Comparison of ENCODE assay signal across 19 mouse cellular contexts in genomic region chr2:74692808-74693431, GRCm38 (mm10). TPM values are rescaled to one million over a fixed set of nuclear protein-coding genes. Genes with fewer than 3 reads are reported as not detected.
DNase-seq lines count a peak whose midpoint lies in the region; ATAC-seq and TF ChIP-seq lines count a peak whose summit lies in the region.
"Had no signal": no experiment of that assay in that cellular context is flagged by ENCODE, and none has a peak within 500 bp of the region (broad histone marks: within the 10 kb centered on the region; RNA-seq: fewer than 3 reads in every experiment).

No protein-coding gene starts in this region.

- ATAC-seq in limb, embryonic 15.5 days (ENCODE audit: insufficient number of reproducible peaks, low FRiP score, low TSS enrichment, low read depth): no peak
- ATAC-seq: inflammation-experienced regulatory T-cells, adult 6 months had no signal

- peak overlapping the region; percentile 49; the same call in 1 of the 2 replicates for H3K4me3 ChIP-seq in heart, embryonic 10.5 days
- peak overlapping the region; percentile 69 for H3K4me3 ChIP-seq in testis, adult 2 months (ENCODE audit: control insufficient read depth, low read depth, low read length)
- peak overlapping the region; percentile 44 for H3K4me3 ChIP-seq in limb, embryonic 15.5 days

- H3K4me2 ChIP-seq in limb, embryonic 15.5 days: peak overlapping the region; percentile 62

- peaks cover 16% of the 10 kb centered on the region for H3K4me1 ChIP-seq in heart, embryonic 10.5 days
- H3K4me1 ChIP-seq in testis, adult 2 months (ENCODE audit: control insufficient read depth, insufficient read depth, low read length): peaks cover 10% of the 10 kb centered on the region
- H3K4me1 ChIP-seq in limb, embryonic 15.5 days: peaks cover 41% of the 10 kb centered on the region

- no peak overlapping the region for H3K27ac ChIP-seq in heart, embryonic 10.5 days
- H3K27ac ChIP-seq in testis, adult 2 months (ENCODE audit: control insufficient read depth, insufficient read depth, low read depth, low read length): peak overlapping the region; percentile 78
- peak overlapping the region; percentile 86 for H3K27ac ChIP-seq in limb, embryonic 15.5 days

- no peak for TF ChIP-seq POLR2A in testis, adult 2 months (IDR thresholded peaks at IDR 0.05; ENCODE audit: control insufficient read depth, low read depth, low read length)

- H3K36me3 ChIP-seq in heart, embryonic 10.5 days: no peaks in the 10 kb centered on the region
- H3K36me3 ChIP-seq in testis, adult 2 months (ENCODE audit: control insufficient read depth, insufficient read depth, low read length): no peaks in the 10 kb centered on the region
- H3K36me3 ChIP-seq in limb, embryonic 15.5 days: no peaks in the 10 kb centered on the region; the same call in 1 of the 2 replicates

- H3K9ac ChIP-seq in limb, embryonic 15.5 days: peak overlapping the region; percentile 52

- no peak for DNase-seq in heart, embryonic 10.5 days (ENCODE audit: low spot score)
- DNase-seq in heart, postnatal 4 days: no peak
- DNase-seq in testis, postnatal 10 days (ENCODE audit: low spot score): no peak
- no peak for DNase-seq in layer of hippocampus, adult 9-11 months
- no peak for DNase-seq in right cerebral cortex, adult 18-20 months
- DNase-seq in ovary, adult 18-20 months (ENCODE audit: low spot score): no peak
- DNase-seq: adrenal gland, adult 8-10 months; cerebellum, adult 9-10 months; heart, adult 18-20 months; heart, postnatal 14 days; left cerebral cortex, postnatal 4 days; lung, adult 18-20 months; right cerebral cortex, postnatal 4 days; thymus, postnatal 4 days had no signal

- WGBS in heart, embryonic 10.5 days: 1% methylated on average over 20 of the region's 20 CpGs
- 15% methylated on average over 20 of the region's 20 CpGs for WGBS in limb, embryonic 15.5 days

- TF ChIP-seq CTCF in testis, adult 2 months (IDR thresholded peaks at IDR 0.05; ENCODE audit: control insufficient read depth, insufficient read depth, insufficient replicate concordance, low read depth, low read length): no peak

- no peaks in the 10 kb centered on the region for H3K9me3 ChIP-seq in heart, embryonic 10.5 days
- H3K9me3 ChIP-seq in limb, embryonic 15.5 days: no peaks in the 10 kb centered on the region

- peaks cover 98% of the 10 kb centered on the region for H3K27me3 ChIP-seq in heart, embryonic 10.5 days (ENCODE audit: insufficient read depth, poor library complexity, severe bottlenecking)
- peaks cover 18% of the 10 kb centered on the region for H3K27me3 ChIP-seq in testis, adult 2 months (ENCODE audit: control insufficient read depth, insufficient read depth, low read length)
- peaks cover 77% of the 10 kb centered on the region for H3K27me3 ChIP-seq in limb, embryonic 15.5 days

RNA-seq across cellular contexts. Expression of gene Hoxd10, which starts 1.2 kb away (rescaled TPM):
- polyA plus RNA-seq in heart, embryonic 10.5 days (2016; fragmentation: Nextera tagmentation; extraction: Ambion mirVana): 2.3 TPM in 1 of 2 replicates, not detected in the other
- not detected for total RNA-seq in heart, postnatal 4 days (2021)
- polyA plus RNA-seq in testis, adult 2 months (2012; rRNA removed): 0.73 and 0.81 TPM in 2 replicates
- polyA plus RNA-seq in limb, embryonic 15.5 days (2015; fragmentation: Nextera tagmentation; extraction: Ambion mirVana): 12.4 and 14.5 TPM in 2 replicates
- total RNA-seq: adrenal gland, adult 8-10 months; heart, adult 18-20 months; layer of hippocampus, postnatal 14 days; left cerebral cortex, postnatal 4 days had no signal
- polyA plus RNA-seq: inflammation-experienced regulatory T-cells, adult 6 months; midbrain, postnatal 0 days had no signal

RNA-seq across cellular contexts. Expression of gene Hoxd9, which starts 4.6 kb away (rescaled TPM):
- 3.0 TPM in 1 of 2 replicates, not detected in the other for polyA plus RNA-seq in heart, embryonic 10.5 days (2016; fragmentation: Nextera tagmentation; extraction: Ambion mirVana)
- total RNA-seq in heart, postnatal 4 days (2021): under 1 TPM; 0.12 to 0.27 TPM
- 1.8 and 2.0 TPM in 2 replicates for polyA plus RNA-seq in testis, adult 2 months (2012; rRNA removed)
- 7.1 TPM in 2 replicates for polyA plus RNA-seq in limb, embryonic 15.5 days (2015; fragmentation: Nextera tagmentation; extraction: Ambion mirVana)
- total RNA-seq: layer of hippocampus, postnatal 14 days; left cerebral cortex, postnatal 4 days; midbrain, postnatal 0 days had no signal
- polyA plus RNA-seq: inflammation-experienced regulatory T-cells, adult 6 months; midbrain, postnatal 0 days had no signal

RNA-seq across cellular contexts. Expression of gene Hoxd8, which starts 11.5 kb away (rescaled TPM):
- 0.09 and 1.3 TPM in 2 replicates for polyA plus RNA-seq in heart, embryonic 10.5 days (2016; fragmentation: Nextera tagmentation; extraction: Ambion mirVana)
- 1 to 10 TPM; 1.2 to 1.9 TPM for total RNA-seq in heart, postnatal 4 days (2021)
- polyA plus RNA-seq in testis, adult 2 months (2012; rRNA removed): 23.1 and 23.6 TPM in 2 replicates
- polyA plus RNA-seq in limb, embryonic 15.5 days (2015; fragmentation: Nextera tagmentation; extraction: Ambion mirVana): 5.9 and 7.3 TPM in 2 replicates
- total RNA-seq: layer of hippocampus, postnatal 14 days had no signal
- polyA plus RNA-seq: inflammation-experienced regulatory T-cells, adult 6 months; midbrain, postnatal 0 days had no signal

RNA-seq across cellular contexts. Expression of gene Hoxd11, which starts 13.6 kb away (rescaled TPM):
- 0.07 and 2.1 TPM in 2 replicates for polyA plus RNA-seq in heart, embryonic 10.5 days (2016; fragmentation: Nextera tagmentation; extraction: Ambion mirVana)
- total RNA-seq in heart, postnatal 4 days (2021): not detected
- polyA plus RNA-seq in testis, adult 2 months (2012; rRNA removed): 0.23 TPM in 1 of 2 replicates, not detected in the other
- polyA plus RNA-seq in limb, embryonic 15.5 days (2015; fragmentation: Nextera tagmentation; extraction: Ambion mirVana): 7.1 and 10.3 TPM in 2 replicates
- total RNA-seq: adrenal gland, adult 8-10 months; heart, adult 18-20 months; heart, postnatal 14 days; layer of hippocampus, postnatal 14 days; left cerebral cortex, postnatal 4 days; midbrain, postnatal 0 days had no signal
- polyA plus RNA-seq: midbrain, postnatal 0 days had no signal

RNA-seq across cellular contexts. Expression of gene Hoxd12, which starts 18.1 kb away (rescaled TPM):
- 1.1 TPM in 1 of 2 replicates, not detected in the other for polyA plus RNA-seq in heart, embryonic 10.5 days (2016; fragmentation: Nextera tagmentation; extraction: Ambion mirVana)
- total RNA-seq in heart, postnatal 4 days (2021): not detected
- polyA plus RNA-seq in testis, adult 2 months (2012; rRNA removed): 0.05 TPM in 1 of 2 replicates, not detected in the other
- 27.0 and 30.6 TPM in 2 replicates for polyA plus RNA-seq in limb, embryonic 15.5 days (2015; fragmentation: Nextera tagmentation; extraction: Ambion mirVana)
- total RNA-seq: adrenal gland, adult 8-10 months; heart, adult 18-20 months; heart, postnatal 14 days; layer of hippocampus, postnatal 14 days; left cerebral cortex, postnatal 4 days; midbrain, postnatal 0 days had no signal
- polyA plus RNA-seq: inflammation-experienced regulatory T-cells, adult 6 months; midbrain, postnatal 0 days had no signal
